Mouse (Mus musculus) T-helper 17 cell (primary cell): ENCODE results near the gene St7.

Experiments used
- in situ Hi-C, 2 experiments: fragments of 300-600 bp; cut with MboI, MseI; formaldehyde crosslinking; loops; 1 replicate in 1 of 2; 2 replicates in 1 of 2; pipeline ENCODE4 v1.15.1; 2025; ENCODE audit warnings: high pct_unique_total_duplicates in 2 of 2

Gene St7

DNA sequence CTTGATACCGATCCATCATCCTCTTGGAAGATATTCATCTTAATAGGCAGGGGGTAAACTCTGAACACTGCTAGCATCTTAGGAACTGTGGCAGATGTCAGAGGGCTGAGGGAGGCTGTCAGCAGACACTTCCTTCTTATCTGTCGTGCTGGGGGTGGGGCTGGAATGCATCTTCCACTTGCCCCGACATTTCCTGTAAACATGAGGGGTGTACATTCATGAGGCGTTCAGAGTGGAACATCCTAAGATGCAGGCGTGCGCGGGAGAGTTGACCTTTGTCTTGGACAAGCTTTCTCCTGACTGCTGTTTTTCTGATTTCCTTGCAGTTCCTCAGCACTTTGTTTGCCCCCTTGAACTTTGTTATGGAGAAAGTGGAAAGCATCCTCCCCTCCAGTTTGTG, 249.6 kb downstream of the St7 start:
- in situ Hi-C loops = no loop called here

DNA sequence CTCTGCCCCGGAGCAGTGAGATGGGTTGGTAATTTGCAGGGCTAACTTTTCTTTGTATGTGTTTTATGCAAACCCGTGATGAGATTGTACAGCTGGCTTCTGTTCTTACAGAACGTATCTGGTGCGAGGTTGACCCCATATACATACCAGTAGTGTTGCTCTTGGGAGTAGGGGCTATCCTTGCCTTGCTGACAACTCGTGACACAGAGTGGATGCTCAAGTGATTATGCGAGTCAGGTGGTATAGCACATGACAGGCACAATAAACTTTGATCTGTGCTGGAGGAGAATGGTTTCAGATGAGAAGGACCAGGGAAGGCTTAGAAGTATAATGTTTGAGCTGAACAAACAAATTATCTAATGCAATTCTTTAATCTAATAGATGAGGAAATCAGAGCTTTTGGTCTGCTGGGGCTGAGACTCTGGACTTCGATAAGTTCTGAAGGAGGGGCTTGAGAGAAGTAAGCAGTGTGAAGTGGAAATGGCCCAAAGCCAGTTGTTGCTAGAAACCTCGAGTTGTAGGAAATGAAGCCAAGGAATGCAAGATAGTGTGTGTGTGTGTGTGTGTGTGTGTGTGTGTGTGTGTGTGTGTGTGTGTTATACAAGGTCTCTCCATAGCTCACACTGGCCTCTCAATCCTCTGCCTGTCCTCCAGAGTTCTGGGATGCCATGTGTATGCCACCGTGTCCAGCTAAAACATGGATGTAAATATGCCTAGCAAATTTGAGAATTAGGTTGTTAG, 251.3 kb downstream of the St7 start:
- in situ Hi-C loops = no loop called here

DNA sequence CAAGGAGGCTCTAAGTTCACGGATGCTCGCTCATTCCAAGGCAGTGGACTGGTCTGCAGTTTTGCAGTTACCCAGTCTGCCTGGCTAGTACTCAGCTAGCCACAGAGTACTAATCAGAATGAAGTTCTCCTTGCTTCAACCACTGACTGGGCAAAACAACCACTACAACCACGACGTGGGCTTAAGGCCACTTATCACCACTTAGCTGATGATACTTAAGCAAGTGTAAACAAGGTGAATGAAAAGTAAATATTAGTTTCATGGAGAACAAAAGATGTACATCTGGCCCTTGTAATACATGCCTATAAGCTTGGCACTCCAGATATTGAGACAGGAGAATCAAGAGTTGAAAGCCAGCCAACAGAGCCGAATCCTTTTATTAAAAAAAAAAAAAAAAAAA, 253.7 kb downstream of the St7 start:
- in situ Hi-C loops = no loop called here

DNA sequence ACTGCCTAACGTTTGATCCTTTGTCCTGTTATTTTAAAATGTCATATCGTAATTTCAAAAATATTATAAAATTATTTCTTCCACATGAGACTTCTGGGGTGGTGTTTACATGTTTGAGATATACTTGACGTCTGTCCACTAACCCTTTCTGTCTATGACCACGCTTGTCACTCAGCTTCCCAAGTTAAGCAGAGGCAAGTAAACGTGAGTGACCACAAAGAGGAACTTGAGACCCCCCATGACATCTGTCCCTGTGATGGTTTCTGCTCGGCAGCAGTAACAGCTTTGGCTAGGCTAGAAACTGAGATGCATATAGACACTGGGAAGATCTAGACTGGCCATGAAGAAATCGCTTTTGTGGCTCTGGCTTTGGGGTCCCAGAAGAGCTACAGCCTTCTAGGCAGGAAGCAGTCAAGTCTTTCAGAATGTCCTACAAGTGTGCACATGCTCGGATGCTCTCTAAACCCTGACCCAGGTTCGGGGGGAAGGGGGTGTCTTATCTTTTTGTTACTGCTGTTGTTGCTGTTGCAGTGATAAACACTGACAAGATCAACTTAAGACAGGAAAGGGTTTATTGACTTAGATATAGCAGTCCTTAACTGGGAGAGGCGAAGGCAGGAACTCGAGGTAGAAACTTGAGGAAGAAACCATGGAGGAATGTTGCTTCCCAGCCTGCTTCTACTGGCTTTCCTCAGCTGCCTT, 254.5 kb downstream of the St7 start:
- in situ Hi-C loops = no loop called here

DNA sequence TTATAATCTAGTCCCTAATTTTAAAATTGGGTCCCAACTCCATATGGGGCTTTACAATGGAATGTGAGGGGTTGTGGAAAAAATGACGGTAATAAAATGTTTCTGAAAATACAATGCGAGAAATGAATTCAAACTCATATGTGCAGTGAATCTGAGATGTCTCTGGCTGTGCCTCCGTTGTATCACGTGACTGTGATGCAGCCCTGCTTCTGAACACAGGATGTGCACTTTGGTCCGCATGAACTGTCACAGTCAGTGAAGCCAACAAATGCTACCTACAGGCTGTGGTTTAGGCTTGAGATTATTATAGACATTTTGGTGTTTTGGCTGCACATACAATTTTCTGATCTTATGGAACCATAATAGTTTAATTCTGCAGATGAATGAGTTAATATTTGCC, 256.4 kb downstream of the St7 start:
- in situ Hi-C loops = no loop called here

DNA sequence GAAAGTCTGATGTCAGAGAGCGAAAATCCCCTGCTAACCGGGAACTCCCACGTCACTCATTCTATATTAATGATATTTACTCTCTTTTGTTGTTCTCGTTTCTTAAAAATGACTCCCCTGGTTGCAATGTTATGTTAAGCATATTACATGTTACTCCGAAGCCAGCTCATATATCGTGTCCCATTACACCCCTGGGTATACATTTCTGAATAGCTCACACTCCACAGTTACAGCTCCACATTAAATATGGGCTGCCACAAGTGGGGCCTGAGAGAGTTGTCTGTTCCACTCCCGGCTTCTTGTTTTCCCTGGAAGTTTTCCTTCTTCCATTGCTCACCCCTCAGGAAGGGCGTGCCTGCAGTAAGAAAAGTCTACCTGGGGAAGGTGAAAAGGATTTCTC, 259.0 kb downstream of the St7 start:
- in situ Hi-C loops = loop anchor here in 1 of 2 experiments (10.0 kb wide), 1 partner anchor 1177 kb away; no protein-coding TSS in a partner anchor

DNA sequence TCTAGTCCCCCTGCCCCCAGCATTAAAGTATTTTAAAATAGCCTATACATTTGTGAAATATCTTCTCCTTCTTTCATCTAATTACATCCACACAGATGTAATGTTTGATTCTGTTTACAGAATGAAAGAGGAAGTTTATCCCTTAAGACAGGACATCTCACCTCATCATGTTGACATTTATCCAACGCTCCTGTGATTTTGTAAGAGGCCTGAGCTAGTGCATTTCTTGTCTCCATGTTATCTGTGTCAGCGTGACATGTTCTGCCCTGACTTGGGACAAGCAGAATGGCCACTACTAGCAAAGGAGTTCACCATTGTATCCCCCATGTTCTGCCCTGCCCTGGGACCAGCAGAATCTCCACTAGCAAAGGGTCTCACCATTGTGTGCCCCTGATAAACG, 270.7 kb downstream of the St7 start:
- in situ Hi-C loops = no loop called here

DNA sequence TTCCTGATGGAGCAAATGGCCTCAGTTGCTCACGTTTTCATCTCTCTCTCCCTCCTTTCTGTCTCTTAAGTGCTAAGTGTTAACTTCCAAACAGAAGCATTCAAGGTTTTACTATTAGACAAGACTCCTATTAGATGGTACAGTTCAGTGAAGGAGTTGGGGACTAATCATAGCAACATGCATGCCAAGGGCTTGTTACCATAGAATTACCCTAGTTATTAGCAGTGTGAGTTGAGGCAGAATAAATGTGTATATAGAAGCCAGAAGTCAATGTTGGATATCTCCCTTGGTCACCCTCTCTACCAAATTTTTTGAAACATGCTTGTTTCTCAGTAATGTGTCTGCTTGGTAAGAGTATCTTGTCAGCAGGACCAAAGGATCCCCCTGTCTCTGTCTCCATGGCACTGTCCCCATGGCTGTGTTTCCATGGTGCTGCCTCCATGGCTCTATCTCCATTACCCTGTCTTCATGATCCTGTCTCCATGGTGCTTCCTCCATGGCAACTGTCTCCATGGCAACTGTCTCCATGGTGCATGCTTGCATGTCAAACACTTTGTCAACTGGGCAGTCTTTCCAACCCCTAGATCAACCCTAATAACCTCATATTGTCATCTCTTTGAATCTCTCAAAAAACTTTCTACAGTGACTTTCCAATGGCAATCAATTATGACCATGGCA, 275.9 kb downstream of the St7 start:
- in situ Hi-C loops = no loop called here

DNA sequence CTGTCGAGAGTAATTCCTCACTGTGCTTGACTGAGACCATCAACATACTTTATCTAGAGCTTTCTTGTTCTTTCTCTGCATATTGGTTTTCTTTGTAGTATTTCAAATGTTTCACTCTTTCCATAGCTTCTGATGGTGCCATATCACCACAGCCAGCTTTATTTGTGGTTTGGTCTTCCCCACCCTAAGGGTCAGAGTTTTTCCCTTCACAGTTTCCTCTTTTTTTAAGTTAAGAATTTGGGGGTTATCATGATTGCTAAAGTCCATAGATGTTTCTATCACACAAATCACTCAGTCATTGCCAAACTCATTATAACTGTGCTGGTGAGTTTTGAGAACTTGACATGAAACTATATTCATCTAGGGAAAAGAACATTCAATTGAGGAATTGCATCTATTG, 277.1 kb downstream of the St7 start:
- in situ Hi-C loops = loop anchor here in 1 of 2 experiments (5.0 kb wide), 1 partner anchor 62 kb away; the partner anchor contains the start of gene Wnt2

DNA sequence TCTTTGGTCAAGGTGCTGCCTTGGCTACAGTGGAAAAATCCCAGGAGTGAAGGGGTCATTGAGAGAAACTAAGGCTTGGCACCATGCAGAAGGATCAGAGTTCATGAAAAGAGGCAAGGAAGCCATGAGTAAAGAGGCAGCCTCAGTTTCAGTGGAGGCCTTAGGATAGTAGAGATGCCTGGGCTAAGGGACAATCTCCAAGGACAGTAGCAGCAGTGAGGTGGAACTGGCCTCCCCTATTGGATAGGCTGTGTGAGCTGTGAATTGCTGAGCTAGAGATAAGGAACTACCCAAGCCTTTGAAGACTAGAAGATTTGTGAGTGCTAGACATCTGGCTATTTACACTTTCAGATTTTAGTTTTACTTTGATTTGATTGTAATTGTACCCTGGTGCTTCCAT, 278.7 kb downstream of the St7 start:
- in situ Hi-C loops = loop anchor here in 1 of 2 experiments (5.0 kb wide), 1 partner anchor 61 kb away; the partner anchor contains the start of gene Wnt2

DNA sequence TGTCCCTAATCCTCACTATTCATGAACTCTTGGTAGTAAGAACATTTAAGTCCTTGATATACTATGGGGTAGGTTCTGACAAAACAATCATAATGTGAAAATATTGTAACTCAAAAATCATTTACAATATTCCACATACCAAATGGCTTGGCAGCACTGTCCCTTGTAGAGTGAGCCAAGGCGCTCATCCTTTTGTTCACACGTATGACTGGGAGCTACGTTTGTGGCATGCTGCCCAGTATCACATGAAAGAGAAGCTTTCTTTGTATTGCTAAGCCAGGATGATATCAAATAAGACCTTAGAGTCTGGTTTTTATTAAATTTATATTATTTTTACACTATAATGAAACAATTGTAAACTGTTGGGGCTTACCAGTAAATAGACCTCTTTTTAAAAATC, 281.7 kb downstream of the St7 start:
- in situ Hi-C loops = loop anchor here in 1 of 2 experiments (5.0 kb wide), 1 partner anchor 58 kb away; the partner anchor contains the start of gene Wnt2

DNA sequence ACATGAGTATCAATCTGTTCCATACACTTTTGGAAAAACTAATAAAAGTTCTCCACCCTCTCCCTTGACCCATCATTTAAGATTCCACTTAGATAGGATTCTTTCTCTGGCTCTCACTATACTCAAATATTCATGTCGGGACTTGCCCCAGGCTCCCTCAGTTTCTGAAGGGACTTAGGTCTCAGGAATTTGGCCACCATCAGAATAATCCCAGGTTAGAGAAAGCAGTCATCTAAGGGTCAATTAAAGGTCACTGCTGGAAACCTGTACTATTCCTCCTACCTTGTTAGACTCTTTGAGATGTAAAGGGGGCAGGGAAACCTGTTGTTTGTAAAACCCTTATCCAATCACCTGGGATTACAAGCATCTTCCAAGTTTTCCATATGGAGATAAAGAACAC, 284.4 kb downstream of the St7 start:
- in situ Hi-C loops = no loop called here

DNA sequence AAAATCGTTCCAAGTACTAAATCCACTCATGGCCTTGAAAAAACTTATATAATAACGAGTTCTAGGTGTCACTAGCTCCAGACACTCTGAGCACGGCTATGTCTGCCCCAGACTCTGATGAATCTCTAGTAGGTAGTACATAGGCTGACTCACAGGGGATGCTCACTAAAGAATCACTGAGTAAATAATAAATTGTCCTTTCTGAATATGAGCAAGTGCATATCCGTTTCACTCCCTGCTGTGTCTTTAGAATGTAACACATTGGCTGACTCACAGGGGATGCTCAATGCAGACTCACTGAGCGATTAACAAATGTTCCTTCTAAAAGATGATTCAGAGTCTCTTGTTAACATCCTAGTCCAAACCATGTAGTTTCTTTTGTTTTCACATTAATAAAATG, 285.6 kb downstream of the St7 start:
- in situ Hi-C loops = no loop called here

DNA sequence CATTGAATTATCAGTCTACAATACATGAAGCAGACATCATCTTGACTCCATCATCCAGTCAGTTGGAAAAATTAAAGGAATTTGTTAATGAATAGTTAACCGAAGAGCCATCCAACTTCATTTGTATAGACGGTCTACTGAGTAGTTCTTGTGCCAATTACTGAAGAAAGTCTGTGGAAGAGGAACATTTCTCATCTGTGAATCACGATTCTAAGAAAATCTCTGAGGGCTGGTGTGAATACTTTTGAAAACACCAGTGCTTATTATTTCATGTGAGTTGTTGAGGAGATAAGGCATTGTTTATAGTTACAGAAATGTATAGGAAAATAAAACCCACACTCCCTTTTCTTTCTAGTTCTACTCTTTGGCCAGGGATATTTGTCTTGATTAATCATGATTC, 286.1 kb downstream of the St7 start:
- in situ Hi-C loops = no loop called here

DNA sequence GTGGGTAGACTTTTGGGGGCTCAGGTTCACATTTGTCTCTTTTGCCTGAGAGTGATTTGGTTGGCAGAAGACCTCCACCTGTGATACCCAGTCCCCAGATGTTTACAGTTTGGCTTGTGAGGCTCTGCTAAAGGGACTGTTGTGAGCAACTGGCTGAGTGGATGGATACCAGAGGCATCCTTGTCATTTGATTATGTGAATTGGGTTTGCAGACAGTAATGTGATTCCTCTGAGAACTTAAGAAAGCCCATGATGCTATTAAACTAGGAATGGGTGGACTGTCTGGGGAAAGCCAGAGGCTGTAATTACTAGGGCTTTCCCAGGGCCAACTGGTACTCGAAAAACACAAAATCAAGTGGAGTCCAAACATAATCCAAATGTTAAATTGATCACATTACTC, 286.6 kb downstream of the St7 start:
- in situ Hi-C loops = no loop called here

DNA sequence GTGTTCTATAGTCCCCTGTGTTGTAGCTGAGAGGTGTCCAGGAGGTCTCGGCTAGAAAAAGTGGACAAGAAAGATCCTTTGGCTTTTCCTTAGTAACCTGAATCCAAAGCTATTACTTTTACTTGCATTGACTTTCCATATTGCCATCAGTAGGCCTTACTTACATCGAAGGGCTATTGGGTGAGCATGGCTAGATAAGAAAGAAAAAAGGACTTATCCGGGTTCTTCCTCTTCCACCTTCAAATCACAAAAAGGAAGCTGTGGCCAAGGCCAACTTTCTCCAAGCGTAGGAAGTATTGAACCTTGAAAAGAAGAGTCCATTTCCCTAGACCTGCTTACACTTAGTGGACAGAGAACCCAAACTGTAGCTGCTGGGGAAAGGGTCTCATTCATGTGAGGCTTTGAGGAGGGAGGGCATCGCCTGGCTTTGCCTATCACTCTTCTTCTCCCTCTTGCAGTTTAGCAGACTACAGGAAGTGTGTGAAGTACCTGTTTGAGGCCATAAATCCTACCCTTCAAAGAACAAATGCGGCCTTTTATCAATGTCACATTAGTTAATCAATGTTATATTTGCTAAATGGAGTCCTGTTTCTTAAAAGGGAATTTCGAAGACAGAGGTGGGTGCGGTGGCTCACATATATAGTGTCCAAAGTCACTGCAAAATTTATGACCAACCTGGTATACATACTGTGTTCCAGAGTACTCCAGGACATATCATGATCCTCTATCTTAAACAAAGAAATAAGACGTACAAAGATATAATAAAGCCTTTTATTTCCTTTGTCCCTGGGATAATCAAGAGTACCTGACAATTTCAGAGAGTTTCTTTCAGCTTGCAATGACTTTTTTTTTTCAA, 297.7 kb downstream of the St7 start:
- in situ Hi-C loops = no loop called here

DNA sequence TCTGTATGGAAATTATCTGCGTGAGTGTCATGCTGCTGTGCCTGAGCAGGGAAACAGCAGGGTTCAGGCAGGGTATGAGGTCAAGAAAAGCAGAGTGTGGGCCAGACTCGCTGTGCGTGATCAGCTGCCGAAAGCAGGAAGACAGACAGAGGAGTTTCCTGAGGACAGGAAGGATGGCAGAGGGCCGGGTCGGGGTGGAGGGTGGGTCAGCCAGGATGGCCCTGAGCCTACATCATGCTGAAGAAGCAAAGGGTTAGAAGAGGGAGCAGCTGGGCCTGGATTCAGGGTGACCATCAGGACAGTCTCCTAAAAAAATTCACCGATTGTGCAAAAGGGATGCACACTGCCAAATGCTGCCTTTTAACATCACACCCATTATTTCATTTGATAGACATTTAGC, 298.9 kb downstream of the St7 start:
- in situ Hi-C loops = no loop called here
